Mouse (Mus musculus) limb, embryonic 12.5 days (tissue): ENCODE measurements around the gene Ubl4b. TPM values are rescaled to one million over a fixed set of nuclear protein-coding genes. Genes with fewer than 3 reads are reported as not detected.

Source experiments
- ATAC-seq: fragments of 200-750 bp; cut with Nextera tagmentation; 2 replicates; pipeline ENCODE4 v1.8.0; 2017; ENCODE audit warnings: low read depth, moderate TSS enrichment; ENCODE audit not compliant: insufficient number of reproducible peaks, insufficient read depth, low FRiP score, low TSS enrichment
- H3K27ac ChIP-seq: fragments of 300-500 bp; sonication (generic); 2 replicates; pipeline ENCODE4 v1.5.1; 2016; ENCODE audit warnings: mild to moderate bottlenecking, moderate library complexity
- H3K27me3 ChIP-seq: fragments of 300-500 bp; sonication (generic); 2 replicates; pipeline ENCODE4 v1.6.1; 2016; ENCODE audit warnings: mild to moderate bottlenecking, moderate library complexity
- H3K36me3 ChIP-seq: fragments of 300-500 bp; sonication (generic); 2 replicates; pipeline ENCODE4 v1.6.1; 2016; ENCODE audit warnings: mild to moderate bottlenecking, moderate library complexity
- H3K4me1 ChIP-seq: fragments of 300-500 bp; sonication (generic); replicated peaks from 2 replicates; pipeline ENCODE4 v1.6.1; 2016
- H3K4me2 ChIP-seq: fragments of 300-500 bp; sonication (generic); 2 replicates; pipeline ENCODE4 v1.6.1; 2016; ENCODE audit warnings: mild to moderate bottlenecking, moderate library complexity
- H3K4me3 ChIP-seq: fragments of 300-500 bp; sonication (generic); replicated peaks from 2 replicates; pipeline ENCODE4 v1.5.1; 2016; ENCODE audit warnings: mild to moderate bottlenecking
- H3K9ac ChIP-seq: fragments of 300-500 bp; sonication (generic); replicated peaks from 2 replicates; pipeline ENCODE4 v1.6.1; 2016; ENCODE audit warnings: mild to moderate bottlenecking, moderate library complexity
- H3K9me3 ChIP-seq: fragments of 300-500 bp; sonication (generic); 2 replicates; pipeline ENCODE4 v1.6.1; 2016; ENCODE audit warnings: mild to moderate bottlenecking, moderate library complexity
- WGBS: fragments of 180-500 bp; shearing (Covaris S2); methylation state at CpG from one replicate; pipeline ENCODE4 v1.1.7; 2016; 5-methylcytosine and 5-hydroxymethylcytosine counted together
- polyA plus RNA-seq: library from polyadenylated mRNA; unstranded; fragments of >200 nt; fragmentation: Nextera tagmentation; extraction: Ambion mirVana; gene quantifications from 2 replicates; pipeline ENCODE4 v1.2.1, GENCODE M21; 2016

Ubl4b gene
- polyA plus RNA-seq, 1 experiment from 2014 or later, result 0.24 TPM

DNA sequence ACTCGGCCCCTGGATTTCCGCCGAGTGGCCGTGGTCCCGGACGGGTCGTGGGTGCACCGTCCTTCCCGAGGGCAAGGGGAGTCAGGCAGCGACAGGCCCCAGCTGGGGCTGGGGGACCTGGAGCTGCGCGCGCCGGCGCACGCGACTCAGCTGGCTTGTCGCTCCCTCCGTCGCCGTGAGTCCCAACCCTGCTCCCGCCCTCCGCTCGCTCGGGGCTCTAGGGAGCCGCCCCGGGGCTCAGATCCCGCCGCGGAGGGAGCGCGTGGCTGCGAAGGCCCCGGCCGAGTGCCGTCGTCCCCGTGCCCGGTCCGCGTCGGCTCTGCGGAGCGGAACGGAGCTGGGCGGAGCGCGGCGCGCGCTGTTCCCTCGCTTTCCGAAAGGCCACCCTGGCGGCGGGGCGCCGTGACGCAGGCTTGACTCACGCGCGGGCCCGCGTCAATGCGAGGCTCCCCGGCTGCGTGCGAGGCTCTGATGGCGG, 37.2 kb downstream of the Ubl4b start, which contains the start of gene Slc6a17:
Gene Slc6a17 (minus strand): TSS at position 388 of the 478 bp plus-strand sequence.
- Histone ChIP-seq H3K4me3 (peak within 1 kb of the TSS; percentile 61), H3K4me2 (peak within 1 kb of the TSS; percentile 95), H3K4me1 (peaks cover 13% of the 10 kb centered on the region; the same call in 1 of the 2 replicates), H3K36me3 (no peaks in the 10 kb centered on the region), H3K27me3 (peaks cover 58% of the 10 kb centered on the region), H3K9me3 (no peaks in the 10 kb centered on the region), H3K27ac (no peak within 1 kb of the TSS), H3K9ac (peak within 1 kb of the TSS; percentile 77)
- peak; percentile 82 for ATAC-seq
- WGBS, result under 1% methylated on average over 59 of the region's 68 CpGs

DNA sequence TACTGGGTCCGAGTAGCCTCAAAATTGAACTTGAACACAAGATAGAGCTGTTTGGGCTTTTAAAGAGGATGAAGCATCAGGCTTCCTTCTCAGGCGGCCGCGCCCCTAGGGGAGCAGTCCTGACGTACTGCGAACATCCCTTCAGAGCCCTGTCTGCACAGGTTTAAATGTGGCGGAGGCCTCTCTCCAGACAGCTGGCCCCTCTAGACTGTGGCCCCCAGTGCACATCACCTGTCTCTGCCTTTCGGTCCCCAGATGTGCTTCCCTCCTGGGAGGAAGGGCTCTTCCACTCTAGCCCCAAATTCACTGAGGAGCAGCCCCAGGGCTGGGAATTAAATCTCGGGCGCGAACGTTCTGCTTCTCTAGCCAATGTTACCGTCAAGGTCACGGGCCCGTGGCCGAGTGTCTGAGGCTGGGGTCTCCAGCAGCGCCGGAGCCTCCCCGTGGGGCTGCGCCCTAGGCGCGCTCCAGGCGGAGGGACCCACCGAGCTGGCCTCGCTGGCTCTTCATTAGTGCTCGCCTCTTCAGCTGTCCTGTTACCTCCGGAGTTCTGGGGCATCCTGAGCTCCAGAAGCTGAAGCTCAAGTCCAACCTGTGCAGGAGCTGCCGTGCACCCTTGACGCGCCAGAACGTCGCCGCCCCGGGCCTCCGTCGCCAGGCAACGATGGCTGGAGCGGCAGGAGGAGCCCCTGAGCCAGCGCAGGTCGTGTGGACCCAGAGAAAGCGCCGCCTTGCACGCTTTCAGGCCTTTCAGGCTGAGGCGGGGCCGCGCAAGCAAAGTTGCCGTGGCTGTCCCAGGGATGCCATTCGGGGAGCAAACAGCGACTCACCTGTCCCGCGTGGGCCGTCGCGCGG, 37.9 kb downstream of the Ubl4b start:
- no peak overlapping the region for H3K27ac ChIP-seq
- no peaks in the 10 kb centered on the region for H3K36me3 ChIP-seq
- peaks cover 58% of the 10 kb centered on the region for H3K27me3 ChIP-seq
- no peaks in the 10 kb centered on the region for H3K9me3 ChIP-seq
- H3K9ac ChIP-seq, result peak overlapping the region; percentile 77
- peak overlapping the region; percentile 61 for H3K4me3 ChIP-seq
- peaks cover 13% of the 10 kb centered on the region; the same call in 1 of the 2 replicates for H3K4me1 ChIP-seq
- ATAC-seq, result peak; percentile 77
- peak overlapping the region; percentile 95 for H3K4me2 ChIP-seq
- 5% methylated on average over 55 of the region's 55 CpGs for WGBS

DNA sequence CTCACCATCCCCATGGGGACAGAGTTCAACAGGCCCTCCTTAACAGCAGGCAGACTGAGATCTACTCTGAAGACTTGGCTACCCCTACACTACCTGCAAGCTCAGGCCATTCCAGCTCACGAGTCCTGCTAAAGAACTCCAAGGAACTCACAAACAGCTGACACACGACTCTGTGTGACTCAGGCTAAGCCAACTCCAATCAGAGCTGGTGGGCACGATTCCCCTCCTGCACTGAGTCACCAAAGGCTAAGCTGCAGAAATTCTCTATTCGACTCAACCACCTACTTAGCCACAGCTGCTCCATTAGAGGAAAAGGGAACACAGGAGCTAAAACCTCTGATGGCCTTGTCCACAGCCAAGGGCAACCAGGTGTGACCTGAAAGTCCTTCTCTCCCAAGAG, 38.9 kb downstream of the Ubl4b start:
- H3K27me3 ChIP-seq, result peaks cover 58% of the 10 kb centered on the region

DNA sequence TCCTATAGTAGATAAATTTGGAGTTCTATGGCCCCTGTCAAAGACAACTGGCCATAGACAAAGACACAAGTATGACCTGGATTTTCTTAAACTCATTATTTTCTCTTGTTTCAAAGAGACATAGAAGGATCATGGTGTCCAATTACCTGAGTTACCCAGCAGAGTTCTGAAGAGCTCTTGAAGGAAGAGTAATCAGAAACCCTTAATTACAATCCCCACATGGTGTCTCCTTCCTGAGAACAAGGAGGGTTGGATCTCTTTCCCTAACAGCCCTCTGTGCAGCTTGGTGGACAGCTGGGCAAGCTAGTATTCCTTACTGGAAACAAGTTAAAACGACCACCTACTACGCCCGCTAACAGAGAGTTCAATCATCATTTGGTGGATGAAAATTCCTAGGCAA, 43.5 kb downstream of the Ubl4b start:
- Histone ChIP-seq H3K9me3 (no peaks in the 10 kb centered on the region), H3K9ac (no peak overlapping the region), H3K4me2 (no peak overlapping the region), H3K4me3 (no peak overlapping the region), H3K36me3 (no peaks in the 10 kb centered on the region), H3K4me1 (peaks cover 16% of the 10 kb centered on the region), H3K27me3 (peaks cover 20% of the 10 kb centered on the region), H3K27ac (no peak overlapping the region)
- WGBS, result 72% methylated on average over 3 of the region's 3 CpGs
- ATAC-seq, result no peak

More for the DNA sequence above, 38.9 kb downstream of the Ubl4b start:
- Histone ChIP-seq H3K27ac (no peak overlapping the region), H3K9me3 (no peaks in the 10 kb centered on the region), H3K4me1 (peaks cover 13% of the 10 kb centered on the region; the same call in 1 of the 2 replicates), H3K4me3 (no peak overlapping the region), H3K9ac (no peak overlapping the region), H3K36me3 (no peaks in the 10 kb centered on the region), H3K4me2 (no peak overlapping the region)
- ATAC-seq, result no peak
- WGBS, result 77% methylated on average over 4 of the region's 4 CpGs

DNA sequence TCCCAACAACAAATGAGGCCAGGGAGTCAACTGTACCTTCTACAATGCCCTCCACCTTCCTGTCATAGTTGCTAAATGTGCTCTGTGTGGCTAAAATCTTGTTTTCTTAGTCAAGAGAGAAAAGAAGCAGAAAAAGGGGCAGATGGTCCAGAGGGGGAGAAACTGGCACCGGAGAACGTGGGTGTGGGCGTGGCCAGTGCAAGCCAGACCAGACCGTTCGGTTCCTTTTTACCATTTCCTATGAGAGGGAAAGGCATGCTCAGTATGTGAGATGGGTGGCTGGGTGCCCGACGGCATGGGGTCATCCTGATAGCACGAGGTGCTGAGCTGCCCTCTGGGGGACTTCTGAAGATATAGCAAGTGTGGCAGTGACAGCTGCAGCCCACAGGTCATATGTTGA, 46.2 kb downstream of the Ubl4b start:
- Histone ChIP-seq H3K9ac (no peak overlapping the region), H3K4me2 (no peak overlapping the region), H3K27ac (no peak overlapping the region), H3K9me3 (no peaks in the 10 kb centered on the region), H3K4me3 (no peak overlapping the region), H3K36me3 (no peaks in the 10 kb centered on the region), H3K4me1 (peaks cover 29% of the 10 kb centered on the region), H3K27me3 (no peaks in the 10 kb centered on the region)
- no peak for ATAC-seq
- 71% methylated on average over 8 of the region's 8 CpGs for WGBS

DNA sequence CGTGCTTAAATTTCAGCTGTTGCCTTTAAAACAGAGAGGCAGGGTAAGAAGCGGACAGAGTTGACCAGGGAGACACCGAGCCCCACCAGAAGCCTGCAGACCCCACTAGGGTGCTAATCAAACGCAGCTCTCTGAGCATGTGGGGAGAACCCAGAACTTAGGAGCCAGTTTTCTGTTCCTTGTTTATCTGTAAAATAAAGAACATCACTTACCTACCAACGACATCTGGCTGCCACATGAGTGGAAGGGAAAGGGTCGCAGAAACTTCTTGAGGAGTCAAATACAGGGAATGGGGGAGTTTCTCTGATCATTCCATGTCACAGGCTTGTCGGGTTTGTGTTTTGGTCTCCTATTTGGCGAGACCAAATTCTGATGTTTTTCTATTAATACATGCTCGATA, 46.9 kb downstream of the Ubl4b start:
- 36% methylated on average over 9 of the region's 9 CpGs for WGBS
- no peak overlapping the region for H3K27ac ChIP-seq
- no peak overlapping the region for H3K4me3 ChIP-seq
- peaks cover 29% of the 10 kb centered on the region for H3K4me1 ChIP-seq
- no peaks in the 10 kb centered on the region for H3K27me3 ChIP-seq
- H3K36me3 ChIP-seq, result no peaks in the 10 kb centered on the region
- no peak overlapping the region for H3K9ac ChIP-seq
- ATAC-seq, result no peak
- no peaks in the 10 kb centered on the region for H3K9me3 ChIP-seq
- no peak overlapping the region for H3K4me2 ChIP-seq

DNA sequence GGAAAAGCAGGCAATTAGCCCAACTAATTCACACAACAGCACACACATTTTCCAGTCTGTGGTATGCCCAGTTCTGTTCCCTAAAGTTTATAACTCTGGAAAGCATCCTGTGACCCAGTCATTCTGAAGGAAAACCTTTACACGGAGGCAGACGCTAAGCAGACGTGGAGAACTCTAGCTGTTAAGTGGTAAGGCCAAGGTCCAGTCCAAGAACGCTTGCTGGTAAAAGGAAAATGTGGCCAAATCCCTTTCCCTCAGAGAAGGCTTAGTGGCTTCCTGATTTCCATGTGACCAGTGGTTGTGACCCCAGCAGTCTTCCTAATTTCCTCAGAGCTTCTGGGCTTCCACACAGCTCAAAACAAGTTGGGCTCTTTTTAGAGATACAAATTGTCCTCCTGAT, 48.3 kb downstream of the Ubl4b start:
- H3K9ac ChIP-seq, result no peak overlapping the region
- peaks cover 29% of the 10 kb centered on the region for H3K4me1 ChIP-seq
- no peaks in the 10 kb centered on the region for H3K36me3 ChIP-seq
- no peak for ATAC-seq
- WGBS, result 48% methylated on average over 4 of the region's 4 CpGs
- H3K27ac ChIP-seq, result no peak overlapping the region
- no peaks in the 10 kb centered on the region for H3K27me3 ChIP-seq
- no peak overlapping the region for H3K4me3 ChIP-seq
- H3K4me2 ChIP-seq, result no peak overlapping the region
- no peaks in the 10 kb centered on the region for H3K9me3 ChIP-seq

DNA sequence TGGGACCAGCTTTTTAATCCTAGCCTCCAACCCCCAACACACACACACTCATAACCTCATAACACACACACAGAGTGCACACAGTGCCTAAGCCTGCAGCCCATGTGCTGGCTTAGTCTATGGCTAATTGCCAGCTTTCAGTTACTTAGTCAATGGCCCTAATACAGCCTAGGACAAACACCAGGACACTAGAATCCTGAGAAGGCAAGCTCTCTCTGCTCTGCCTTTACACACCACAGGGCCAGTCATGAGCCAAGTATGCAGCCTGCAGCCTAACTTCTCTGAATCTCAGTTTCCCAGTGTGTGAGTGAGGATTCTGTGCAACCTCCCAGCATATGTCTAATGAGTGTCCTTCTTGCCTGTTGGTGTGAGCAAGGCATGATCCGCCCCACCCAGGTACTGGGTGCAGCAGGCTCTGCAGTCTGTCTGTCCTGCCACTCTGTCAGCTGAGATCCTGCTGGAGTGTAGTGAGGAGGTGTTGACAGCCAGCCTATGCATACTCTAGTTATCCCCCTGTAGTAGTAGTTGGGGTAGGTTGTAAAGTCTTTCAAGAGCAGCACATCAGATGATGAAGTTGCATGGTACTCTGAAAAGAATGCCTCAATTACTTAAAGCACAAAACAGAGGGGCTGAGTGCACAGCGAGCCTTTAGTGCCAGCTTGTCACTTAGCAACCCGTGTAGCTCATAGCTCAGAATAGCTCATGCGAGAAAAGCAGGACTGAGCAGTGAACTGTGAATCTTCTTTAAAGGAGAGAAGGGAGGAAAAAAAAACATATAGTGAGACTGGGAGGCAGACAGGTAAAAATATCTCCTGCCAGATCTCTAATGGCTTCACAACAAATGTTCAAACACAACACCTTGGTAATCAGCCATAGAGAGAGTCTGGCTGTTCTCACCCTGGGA, 49.2 kb downstream of the Ubl4b start:
- Histone ChIP-seq H3K4me2 (no peak overlapping the region), H3K4me3 (no peak overlapping the region), H3K9ac (no peak overlapping the region), H3K27me3 (no peaks in the 10 kb centered on the region), H3K36me3 (peaks cover 2% of the 10 kb centered on the region; the same call in 1 of the 2 replicates), H3K9me3 (0 out of 2 replicates have a peak, but pooled peaks cover under 1% of the 10 kb centered on the region), H3K4me1 (peaks cover 29% of the 10 kb centered on the region), H3K27ac (no peak overlapping the region)
- WGBS, result 65% methylated on average over 4 of the region's 4 CpGs
- no peak for ATAC-seq

DNA sequence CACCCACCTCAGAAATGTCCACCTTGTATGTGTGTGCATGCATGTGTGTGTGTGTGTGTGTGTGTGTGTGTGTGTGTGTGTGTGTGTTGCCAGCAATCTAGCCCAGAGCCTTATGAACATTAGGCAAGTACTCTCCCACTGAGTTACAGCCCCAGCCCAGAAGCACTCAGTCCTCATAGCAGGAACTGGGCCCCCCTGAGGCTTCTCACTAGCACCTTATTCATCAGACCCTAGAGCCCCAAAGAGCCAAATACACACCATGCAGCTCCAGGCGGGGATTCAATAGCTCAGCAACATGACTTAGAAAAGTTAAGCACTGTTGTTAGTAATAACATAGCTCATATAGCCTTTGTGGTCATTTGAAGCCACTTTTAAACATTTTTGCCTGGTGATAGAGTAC, 50.3 kb downstream of the Ubl4b start:
- Histone ChIP-seq H3K36me3 (peaks cover 14% of the 10 kb centered on the region), H3K27me3 (no peaks in the 10 kb centered on the region), H3K9ac (no peak overlapping the region), H3K4me3 (no peak overlapping the region), H3K4me2 (no peak overlapping the region), H3K27ac (no peak overlapping the region), H3K9me3 (peaks cover 12% of the 10 kb centered on the region; the same call in 1 of the 2 replicates), H3K4me1 (peaks cover 29% of the 10 kb centered on the region)
- no peak for ATAC-seq
- WGBS, result 59% methylated on average over 1 of the region's 1 CpGs

DNA sequence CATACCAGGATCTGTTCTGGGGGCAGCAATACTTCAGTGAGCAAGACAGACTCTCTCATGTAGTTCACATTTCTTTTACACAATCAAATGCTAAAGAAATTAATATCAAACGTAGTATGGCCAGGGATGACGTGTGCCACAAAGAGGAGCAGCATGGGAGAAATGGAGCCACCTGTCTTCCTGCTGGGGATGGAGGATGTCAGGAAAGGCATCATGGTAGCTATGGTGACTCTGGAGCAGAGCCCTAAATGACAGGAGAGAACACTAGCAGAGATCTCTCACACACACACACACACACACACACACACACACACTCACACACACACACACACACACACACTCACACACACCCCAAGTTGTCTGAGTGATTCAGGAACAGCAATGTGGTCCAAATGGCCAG, 51.2 kb downstream of the Ubl4b start:
- H3K4me1 ChIP-seq, result peaks cover 28% of the 10 kb centered on the region
- H3K27ac ChIP-seq, result no peak overlapping the region
- WGBS, result 72% methylated on average over 2 of the region's 2 CpGs
- H3K4me3 ChIP-seq, result no peak overlapping the region
- H3K36me3 ChIP-seq, result peaks cover 18% of the 10 kb centered on the region
- no peak overlapping the region for H3K9ac ChIP-seq
- H3K4me2 ChIP-seq, result no peak overlapping the region
- H3K27me3 ChIP-seq, result no peaks in the 10 kb centered on the region
- H3K9me3 ChIP-seq, result peaks cover 14% of the 10 kb centered on the region; the same call in 1 of the 2 replicates
- no peak for ATAC-seq
